ENCODE assay signal across 18 mouse cellular contexts in genomic region chr11:24335256-24335655, GRCm38 (mm10).
"Had no signal": no experiment of that assay in that cellular context is flagged by ENCODE, and none has a peak within 500 bp of the region (broad histone marks: within the 10 kb centered on the region; RNA-seq: fewer than 3 reads in every experiment).

No protein-coding gene starts in this region.

- H3K27ac ChIP-seq: midbrain, embryonic 10.5 days; neural tube, embryonic 13.5 days; neural tube, embryonic 15.5 days had no signal

- ATAC-seq: midbrain, embryonic 16.5 days had no signal

- H3K36me3 ChIP-seq: midbrain, embryonic 10.5 days; neural tube, embryonic 13.5 days; neural tube, embryonic 15.5 days had no signal

- DNase-seq: lung, adult 18-20 months; lung, embryonic 14.5 days; lung, postnatal 10 days; lung, postnatal 4 days; midbrain, embryonic 14.5 days; retina, postnatal 1 day; right cerebral cortex, adult 18-20 months; right cerebral cortex, postnatal 25 days; right cerebral cortex, postnatal 4 days; spleen, adult 18-20 months; thymus, adult 18-20 months; thymus, postnatal 14 days; thymus, postnatal 36 days had no signal

- H3K4me2 ChIP-seq: lung, embryonic 14.5 days; neural tube, embryonic 13.5 days; neural tube, embryonic 15.5 days had no signal

- H3K27me3 ChIP-seq: neural tube, embryonic 13.5 days; neural tube, embryonic 15.5 days had no signal

- H3K9ac ChIP-seq: lung, embryonic 14.5 days; neural tube, embryonic 13.5 days; neural tube, embryonic 15.5 days had no signal

- H3K9me3 ChIP-seq: midbrain, embryonic 10.5 days; neural tube, embryonic 13.5 days; neural tube, embryonic 15.5 days had no signal

- H3K4me3 ChIP-seq: midbrain, embryonic 10.5 days; myocyte; neural tube, embryonic 13.5 days; neural tube, embryonic 15.5 days had no signal
